Mouse (Mus musculus): ENCODE data around the gene Dnajc9. TPM values are rescaled to one million over a fixed set of nuclear protein-coding genes. Genes with fewer than 3 reads are reported as not detected.

Gene Dnajc9
- total RNA-seq, 4 experiments from 2014 or later = 24.9 to 33.6 (median 28.6) TPM

- no peak for DNase-seq (ENCODE audit: low spot score in 2 of 2)
Observed at GRCm38 (mm10) chr14:20363230-20363629, 25.5 kb downstream of the Dnajc9 start.

GRCm38 (mm10) chr14:20347991-20348541 lies 40.6 kb downstream of the Dnajc9 start, which contains the start of the genes Ecd and Fam149b:
TSS of gene Ecd (minus strand) at chr14:20348121.
TSS of gene Fam149b (plus strand) at chr14:20348162.
- DNase-seq (ENCODE audit: low spot score in 2 of 2) = peak; percentile 82 to 92

- peak in 1 of 2 experiments; percentile 19 for DNase-seq (ENCODE audit: low spot score in 2 of 2)
Observed at GRCm38 (mm10) chr14:20347441-20347990, 41.2 kb downstream of the Dnajc9 start.

- DNase-seq (ENCODE audit: low spot score in 2 of 2) = no peak
Observed at GRCm38 (mm10) chr14:20345885-20346284, 42.8 kb downstream of the Dnajc9 start.

- no peak for DNase-seq (ENCODE audit: low spot score in 2 of 2)
Observed at GRCm38 (mm10) chr14:20340866-20341265, 47.8 kb downstream of the Dnajc9 start.

- DNase-seq (ENCODE audit: low spot score in 2 of 2) = no peak
Observed at GRCm38 (mm10) chr14:20340149-20340548, 48.6 kb downstream of the Dnajc9 start.

GRCm38 (mm10) chr14:20339415-20339814 lies 49.3 kb downstream of the Dnajc9 start:
- no peak for DNase-seq (ENCODE audit: low spot score in 2 of 2)

Other genes with a start within 250 kb of the Dnajc9 start
- gene Kcnk5, start 207.1 kb downstream of the Dnajc9 start, total RNA-seq (2022) = 1 to 10 TPM in 1 of 4 experiments, under 1 TPM in 3; 0.13 to 1.4 (median 0.84) TPM
- not detected for gene Kcnk16, start 119.7 kb downstream of the Dnajc9 start, total RNA-seq (2022)
- 10 to 100 TPM; 18.9 to 23.2 (median 21.2) TPM for gene Nudt13, start 94.2 kb downstream of the Dnajc9 start, total RNA-seq (2022)
- gene Ecd, start 40.8 kb downstream of the Dnajc9 start, total RNA-seq (2022) = 10 to 100 TPM; 34.6 to 39.1 (median 36.5) TPM
- 10 to 100 TPM; 45.3 to 49.3 (median 47.8) TPM for gene Fam149b, start 40.7 kb downstream of the Dnajc9 start, total RNA-seq (2022)
- 10 to 100 TPM; 30.2 to 36.4 (median 33.9) TPM for gene Mrps16, start 4.7 kb upstream of the Dnajc9 start, total RNA-seq (2022)
- gene Cfap70, start 63.3 kb upstream of the Dnajc9 start, total RNA-seq (2022) = 1 to 10 TPM; 3.1 to 4.1 (median 3.5) TPM
- gene Anxa7, start 91.2 kb upstream of the Dnajc9 start, total RNA-seq (2022) = 10 to 100 TPM; 70.2 to 86.3 (median 74.8) TPM
- 1 to 10 TPM in 2 of 4 experiments, under 1 TPM in 2; 0.59 to 1.8 (median 0.89) TPM for gene Mss51, start 108.0 kb upstream of the Dnajc9 start, total RNA-seq (2022)
- gene Ppp3cb, start 157.7 kb upstream of the Dnajc9 start, total RNA-seq (2022) = 100 to 1,000 TPM; 244 to 282 (median 264) TPM